Mouse (Mus musculus): Measurements from ENCODE around the gene Smg5. TPM values are rescaled to one million over a fixed set of nuclear protein-coding genes. Genes with fewer than 3 reads are reported as not detected.

Smg5 gene
- polyA plus RNA-seq, 1 experiment from 2014 or later = 48.6 TPM

- Histone ChIP-seq H3K36me3 (peaks cover 26% of the 10 kb centered on the region), H3K27me3 (no peaks in the 10 kb centered on the region), H3K4me1 (0 out of 2 replicates have a peak, but pooled peaks cover 6% of the 10 kb centered on the region), H3K4me3 (replicated peaks) (no peak overlapping the region), H3K4me2 (replicated peaks) (no peak overlapping the region), H3K9ac (no peak overlapping the region), H3K27ac (replicated peaks) (no peak overlapping the region), H3K9me3 (replicated peaks) (no peaks in the 10 kb centered on the region)
- 81% methylated on average over 2 of the region's 2 CpGs for WGBS
- no peak for ATAC-seq (ENCODE audit: insufficient number of reproducible peaks, low FRiP score, low TSS enrichment, low read depth)
These were observed 62.6 kb downstream of the Smg5 start for GRCm38 (mm10) chr3:88398666-88399065.

DNA sequence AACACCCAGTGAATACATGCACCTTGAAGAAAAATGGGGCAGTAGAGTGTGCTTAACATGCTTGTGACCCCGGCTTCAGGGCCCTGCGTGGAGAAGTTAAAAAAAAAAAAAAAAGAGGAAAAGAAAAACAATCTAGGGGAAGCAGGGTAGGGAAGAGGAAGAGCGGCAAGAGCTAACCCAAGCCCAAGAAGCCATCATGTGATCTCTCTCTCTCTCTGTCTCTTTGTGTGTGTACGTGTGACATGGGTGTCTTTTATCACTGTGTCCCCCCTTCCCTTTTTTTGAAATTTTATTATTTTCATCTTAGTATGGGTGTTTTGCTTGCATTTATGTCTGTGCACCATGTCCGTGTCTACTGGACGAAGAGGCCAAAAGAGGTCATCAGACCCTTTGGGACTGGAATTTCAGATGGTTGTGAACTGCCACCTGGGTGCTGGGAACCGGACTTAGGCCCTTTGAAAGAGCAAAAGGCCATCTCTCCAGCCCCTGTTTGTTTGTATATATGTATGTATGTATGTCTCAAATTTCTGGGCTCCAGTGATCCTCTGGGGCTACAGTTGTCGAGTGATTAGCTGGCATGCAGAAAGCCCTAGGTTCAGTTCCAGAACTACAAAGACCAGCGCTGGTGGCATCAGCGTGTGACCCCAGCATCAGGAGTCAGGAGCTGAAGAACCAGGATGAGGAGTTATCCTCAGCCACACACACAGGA lies 67.6 kb downstream of the Smg5 start:
- Histone ChIP-seq H3K4me2 (replicated peaks) (no peak overlapping the region), H3K9me3 (replicated peaks) (no peaks in the 10 kb centered on the region), H3K4me1 (peaks cover 16% of the 10 kb centered on the region), H3K4me3 (replicated peaks) (no peak overlapping the region), H3K27ac (replicated peaks) (no peak overlapping the region), H3K27me3 (no peaks in the 10 kb centered on the region), H3K36me3 (peaks cover 16% of the 10 kb centered on the region; the same call in 1 of the 2 replicates), H3K9ac (no peak overlapping the region)
- ATAC-seq (ENCODE audit: insufficient number of reproducible peaks, low FRiP score, low TSS enrichment, low read depth) = no peak
- WGBS = 89% methylated on average over 10 of the region's 10 CpGs

GRCm38 (mm10) chr3:88407090-88407489 lies 71.0 kb downstream of the Smg5 start:
- no peak overlapping the region for H3K4me2 ChIP-seq (replicated peaks)
- ATAC-seq (ENCODE audit: insufficient number of reproducible peaks, low FRiP score, low TSS enrichment, low read depth) = no peak
- 2% methylated on average over 2 of the region's 2 CpGs for WGBS

DNA sequence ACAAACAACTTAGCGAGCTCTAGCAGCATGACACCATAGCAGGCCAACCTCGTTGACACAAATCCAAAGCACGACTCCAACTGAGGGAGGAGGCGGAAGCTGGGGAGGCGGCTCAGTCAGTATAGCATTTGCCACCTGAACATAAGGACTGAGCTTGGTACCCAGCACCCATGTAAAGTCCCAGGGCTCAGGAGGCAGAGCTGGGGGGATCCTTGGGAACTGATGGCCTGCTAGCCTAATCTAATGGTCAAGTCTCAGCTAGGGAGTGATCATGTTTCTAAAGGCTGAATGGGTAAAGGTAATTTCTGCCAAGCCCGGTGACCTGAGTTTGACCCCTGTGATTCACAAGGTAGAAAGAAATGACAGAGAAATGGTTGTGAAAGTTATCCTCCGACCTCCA lies 71.5 kb downstream of the Smg5 start:
- 59% methylated on average over 7 of the region's 7 CpGs for WGBS

More at GRCm38 (mm10) chr3:88407090-88407489, 71.0 kb downstream of the Smg5 start:
- Histone ChIP-seq H3K4me3 (replicated peaks) (no peak overlapping the region), H3K36me3 (peaks cover 23% of the 10 kb centered on the region), H3K4me1 (peaks cover 31% of the 10 kb centered on the region), H3K9ac (no peak overlapping the region), H3K9me3 (replicated peaks) (no peaks in the 10 kb centered on the region), H3K27me3 (no peaks in the 10 kb centered on the region), H3K27ac (replicated peaks) (0 out of 2 replicates have a peak overlapping the region, but pooled peaks have one; percentile 12)

GRCm38 (mm10) chr3:88408953-88409352 lies 72.9 kb downstream of the Smg5 start:
- H3K9me3 ChIP-seq (replicated peaks) = no peaks in the 10 kb centered on the region
- WGBS = 56% methylated on average over 5 of the region's 5 CpGs

More for the DNA sequence above, 71.5 kb downstream of the Smg5 start:
- H3K9me3 ChIP-seq (replicated peaks) = no peaks in the 10 kb centered on the region
- 0 out of 2 replicates have a peak overlapping the region, but pooled peaks have one; percentile 12 for H3K27ac ChIP-seq (replicated peaks)
- no peak overlapping the region for H3K4me3 ChIP-seq (replicated peaks)
- H3K4me1 ChIP-seq = peaks cover 31% of the 10 kb centered on the region
- peaks cover 28% of the 10 kb centered on the region for H3K36me3 ChIP-seq
- H3K9ac ChIP-seq = no peak overlapping the region
- no peak for ATAC-seq (ENCODE audit: insufficient number of reproducible peaks, low FRiP score, low TSS enrichment, low read depth)
- no peaks in the 10 kb centered on the region for H3K27me3 ChIP-seq
- H3K4me2 ChIP-seq (replicated peaks) = no peak overlapping the region

GRCm38 (mm10) chr3:88409741-88410644 lies 73.9 kb downstream of the Smg5 start, which contains the start of gene Pmf1:
Pmf1 (minus strand) TSS chr3:88410331.
- no peaks in the 10 kb centered on the region for H3K27me3 ChIP-seq
- H3K4me1 ChIP-seq = peaks cover 31% of the 10 kb centered on the region
- peaks cover 27% of the 10 kb centered on the region for H3K36me3 ChIP-seq
- peak within 1 kb of the TSS; percentile 69 for H3K4me2 ChIP-seq (replicated peaks)
- H3K9ac ChIP-seq = peak within 1 kb of the TSS; percentile 87
- H3K9me3 ChIP-seq (replicated peaks) = no peaks in the 10 kb centered on the region
- under 1% methylated on average over 54 of the region's 54 CpGs for WGBS
- H3K27ac ChIP-seq (replicated peaks) = peak within 1 kb of the TSS; percentile 95
- ATAC-seq (ENCODE audit: insufficient number of reproducible peaks, low FRiP score, low TSS enrichment, low read depth) = peak; percentile 91
- peak within 1 kb of the TSS; percentile 75 for H3K4me3 ChIP-seq (replicated peaks)

More at GRCm38 (mm10) chr3:88408953-88409352, 72.9 kb downstream of the Smg5 start:
- H3K4me2 ChIP-seq (replicated peaks) = peak overlapping the region; percentile 69
- H3K4me3 ChIP-seq (replicated peaks) = peak overlapping the region; percentile 75
- peak overlapping the region; percentile 87; the same call in 1 of the 2 replicates for H3K9ac ChIP-seq
- H3K27ac ChIP-seq (replicated peaks) = 0 out of 2 replicates have a peak overlapping the region, but pooled peaks have one; percentile 95
- H3K27me3 ChIP-seq = no peaks in the 10 kb centered on the region
- peaks cover 31% of the 10 kb centered on the region for H3K4me1 ChIP-seq
- H3K36me3 ChIP-seq = peaks cover 26% of the 10 kb centered on the region
- no peak for ATAC-seq (ENCODE audit: insufficient number of reproducible peaks, low FRiP score, low TSS enrichment, low read depth)

DNA sequence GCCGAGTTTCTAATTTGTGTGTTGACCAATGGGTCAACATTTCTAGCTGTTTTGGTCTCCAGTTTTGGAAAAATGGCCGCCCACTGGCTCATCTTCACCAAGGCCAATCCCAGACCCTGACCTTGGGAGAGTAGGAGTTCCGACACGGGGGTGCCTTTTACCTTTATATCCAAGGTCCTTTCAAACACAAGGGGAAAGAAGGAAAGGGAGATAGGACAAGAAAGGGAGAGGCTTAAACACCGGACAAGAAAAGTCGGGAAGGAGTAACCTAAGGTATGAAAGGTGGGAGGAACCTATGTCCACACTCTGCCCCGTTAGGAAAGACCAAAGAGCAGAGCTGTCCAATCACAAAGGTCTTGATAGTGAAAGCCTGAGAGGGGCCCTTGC lies 74.6 kb downstream of the Smg5 start:
- 20% methylated on average over 7 of the region's 7 CpGs for WGBS
- peak overlapping the region; percentile 75 for H3K4me3 ChIP-seq (replicated peaks)
- peaks cover 30% of the 10 kb centered on the region for H3K36me3 ChIP-seq
- no peaks in the 10 kb centered on the region for H3K27me3 ChIP-seq
- no peak overlapping the region for H3K9ac ChIP-seq
- no peak for ATAC-seq (ENCODE audit: insufficient number of reproducible peaks, low FRiP score, low TSS enrichment, low read depth)
- peak overlapping the region; percentile 95 for H3K27ac ChIP-seq (replicated peaks)
- peak overlapping the region; percentile 69 for H3K4me2 ChIP-seq (replicated peaks)
- H3K4me1 ChIP-seq = peaks cover 31% of the 10 kb centered on the region
- no peaks in the 10 kb centered on the region for H3K9me3 ChIP-seq (replicated peaks)

DNA sequence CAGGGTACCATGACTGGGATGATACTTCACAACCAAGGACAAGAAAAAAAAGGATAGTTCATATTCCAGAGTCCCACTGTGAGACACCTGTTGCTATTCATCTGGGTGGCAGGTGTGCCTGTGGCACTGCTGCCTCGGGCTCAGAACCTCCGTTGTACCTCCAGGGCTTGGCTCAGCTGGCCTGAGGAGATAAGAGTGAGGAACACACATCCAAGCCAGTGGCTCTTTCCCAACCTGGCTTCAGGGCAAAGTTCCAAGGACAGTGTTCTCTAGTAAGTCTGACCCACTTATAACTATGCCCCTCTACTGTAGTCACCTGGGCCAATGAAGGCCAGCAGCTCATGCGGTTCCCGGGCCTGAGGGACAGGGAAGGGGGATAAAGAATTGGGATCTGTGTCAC lies 75.6 kb downstream of the Smg5 start:
- H3K4me1 ChIP-seq = peaks cover 31% of the 10 kb centered on the region
- no peak overlapping the region for H3K4me3 ChIP-seq (replicated peaks)
- no peak overlapping the region for H3K9ac ChIP-seq
- 88% methylated on average over 4 of the region's 4 CpGs for WGBS
- H3K36me3 ChIP-seq = peaks cover 39% of the 10 kb centered on the region
- H3K27ac ChIP-seq (replicated peaks) = no peak overlapping the region
- no peaks in the 10 kb centered on the region for H3K9me3 ChIP-seq (replicated peaks)
- no peak overlapping the region for H3K4me2 ChIP-seq (replicated peaks)
- H3K27me3 ChIP-seq = no peaks in the 10 kb centered on the region
- ATAC-seq (ENCODE audit: insufficient number of reproducible peaks, low FRiP score, low TSS enrichment, low read depth) = no peak

Other genes with a start within 250 kb of the Smg5 start
- gene Mef2d, start 193.9 kb upstream of the Smg5 start, polyA plus RNA-seq (2015; fragmentation: Nextera tagmentation; extraction: Ambion mirVana) = 31.0 and 31.1 TPM in 2 replicates
- gene Rhbg, start 81.6 kb upstream of the Smg5 start, polyA plus RNA-seq (2015; fragmentation: Nextera tagmentation; extraction: Ambion mirVana) = 15.8 and 20.1 TPM in 2 replicates
- gene Gm38392, start 49.0 kb upstream of the Smg5 start, polyA plus RNA-seq (2015; fragmentation: Nextera tagmentation; extraction: Ambion mirVana) = 0.60 and 2.2 TPM in 2 replicates
- 14.3 and 16.3 TPM in 2 replicates for gene Tsacc, start 39.3 kb upstream of the Smg5 start, polyA plus RNA-seq (2015; fragmentation: Nextera tagmentation; extraction: Ambion mirVana)
- gene Cct3, start 39.1 kb upstream of the Smg5 start, polyA plus RNA-seq (2015; fragmentation: Nextera tagmentation; extraction: Ambion mirVana) = 443 TPM in 2 replicates
- 212 and 214 TPM in 2 replicates for gene Glmp, start 11.2 kb upstream of the Smg5 start, polyA plus RNA-seq (2015; fragmentation: Nextera tagmentation; extraction: Ambion mirVana)
- gene Tmem79, start 112 bp upstream of the Smg5 start, polyA plus RNA-seq (2015; fragmentation: Nextera tagmentation; extraction: Ambion mirVana) = 26.0 and 27.1 TPM in 2 replicates
- gene Paqr6, start 28.3 kb downstream of the Smg5 start, polyA plus RNA-seq (2015; fragmentation: Nextera tagmentation; extraction: Ambion mirVana) = 8.3 and 10.1 TPM in 2 replicates
- gene Bglap3, start 36.5 kb downstream of the Smg5 start, polyA plus RNA-seq (2015; fragmentation: Nextera tagmentation; extraction: Ambion mirVana) = 19.8 and 20.4 TPM in 2 replicates
- gene Bglap2, start 42.4 kb downstream of the Smg5 start, polyA plus RNA-seq (2015; fragmentation: Nextera tagmentation; extraction: Ambion mirVana) = 13.8 and 15.5 TPM in 2 replicates
- gene Bglap, start 48.2 kb downstream of the Smg5 start, polyA plus RNA-seq (2015; fragmentation: Nextera tagmentation; extraction: Ambion mirVana) = 18.4 and 35.5 TPM in 2 replicates
- gene Pmf1, start 74.1 kb downstream of the Smg5 start, polyA plus RNA-seq (2015; fragmentation: Nextera tagmentation; extraction: Ambion mirVana) = 96.0 and 108 TPM in 2 replicates
- 16.3 and 17.9 TPM in 2 replicates for gene Slc25a44, start 88.9 kb downstream of the Smg5 start, polyA plus RNA-seq (2015; fragmentation: Nextera tagmentation; extraction: Ambion mirVana)
- gene Sema4a, start 124.9 kb downstream of the Smg5 start, polyA plus RNA-seq (2015; fragmentation: Nextera tagmentation; extraction: Ambion mirVana) = 18.5 and 21.9 TPM in 2 replicates
- 625 and 678 TPM in 2 replicates for gene Lmna, start 173.7 kb downstream of the Smg5 start, polyA plus RNA-seq (2015; fragmentation: Nextera tagmentation; extraction: Ambion mirVana)
- gene Mex3a, start 196.1 kb downstream of the Smg5 start, polyA plus RNA-seq (2015; fragmentation: Nextera tagmentation; extraction: Ambion mirVana) = 22.5 and 22.8 TPM in 2 replicates
- gene Rab25, start 212.0 kb downstream of the Smg5 start, polyA plus RNA-seq (2015; fragmentation: Nextera tagmentation; extraction: Ambion mirVana) = 96.3 and 107 TPM in 2 replicates
- 183 and 199 TPM in 2 replicates for gene Lamtor2, start 216.8 kb downstream of the Smg5 start, polyA plus RNA-seq (2015; fragmentation: Nextera tagmentation; extraction: Ambion mirVana)
- gene Ubqln4, start 217.5 kb downstream of the Smg5 start, polyA plus RNA-seq (2015; fragmentation: Nextera tagmentation; extraction: Ambion mirVana) = 44.4 and 47.6 TPM in 2 replicates
- gene Ssr2, start 239.6 kb downstream of the Smg5 start, polyA plus RNA-seq (2015; fragmentation: Nextera tagmentation; extraction: Ambion mirVana) = 339 and 341 TPM in 2 replicates